Mouse (Mus musculus) heart, adult 8-10 months (tissue): ENCODE measurements around the gene Ctbp2. TPM values are rescaled to one million over a fixed set of nuclear protein-coding genes. Genes with fewer than 3 reads are reported as not detected.

Experiments
- DNase-seq: peaks from one replicate; pipeline ENCODE4 v3.0.0; 2022; ENCODE audit warnings: low spot score
- total RNA-seq, 4 experiments: library from RNA; stranded (reverse); gene quantifications; 2 replicates each; pipeline ENCODE4 v1.2.4; 2022

Gene Ctbp2
- total RNA-seq, 4 experiments from 2014 or later: 24.9 to 28.1 (median 27.6) TPM

GRCm38 (mm10) chr7:133041784-133042183 is 82.4 kb downstream of the Ctbp2 start:
- DNase-seq: no peak

- DNase-seq: no peak
These were observed 83.3 kb downstream of the Ctbp2 start for GRCm38 (mm10) chr7:133040688-133041345.

- DNase-seq: no peak
These were observed 84.4 kb downstream of the Ctbp2 start for GRCm38 (mm10) chr7:133039556-133040255.

- DNase-seq: no peak
These were observed 86.5 kb downstream of the Ctbp2 start for GRCm38 (mm10) chr7:133037618-133038017.

- peak; percentile 67 for DNase-seq
These were observed 86.9 kb downstream of the Ctbp2 start for GRCm38 (mm10) chr7:133037217-133037616.

GRCm38 (mm10) chr7:133035901-133036300 is 88.3 kb downstream of the Ctbp2 start:
- no peak for DNase-seq

- peak; percentile 63 for DNase-seq
These were observed 91.5 kb downstream of the Ctbp2 start for GRCm38 (mm10) chr7:133032589-133033203.

- no peak for DNase-seq
These were observed 94.6 kb downstream of the Ctbp2 start for GRCm38 (mm10) chr7:133029496-133030047.

GRCm38 (mm10) chr7:133029004-133029403 is 95.2 kb downstream of the Ctbp2 start:
- DNase-seq: no peak

GRCm38 (mm10) chr7:133027930-133028329 is 96.2 kb downstream of the Ctbp2 start:
- DNase-seq: no peak

- DNase-seq: no peak
These were observed 99.5 kb downstream of the Ctbp2 start for GRCm38 (mm10) chr7:133024694-133025093.

- DNase-seq: peak; percentile 40
These were observed 104.6 kb downstream of the Ctbp2 start for GRCm38 (mm10) chr7:133019481-133020020.

GRCm38 (mm10) chr7:133018961-133019360 is 105.2 kb downstream of the Ctbp2 start:
- no peak for DNase-seq

GRCm38 (mm10) chr7:133015416-133016070 is 108.6 kb downstream of the Ctbp2 start:
- peak; percentile 32 for DNase-seq

- no peak for DNase-seq
These were observed 109.5 kb downstream of the Ctbp2 start for GRCm38 (mm10) chr7:133014631-133015030.

- DNase-seq: no peak
These were observed 110.2 kb downstream of the Ctbp2 start for GRCm38 (mm10) chr7:133013923-133014322.

- no peak for DNase-seq
These were observed 111.4 kb downstream of the Ctbp2 start for GRCm38 (mm10) chr7:133012637-133013366.

- DNase-seq: no peak
These were observed 112.5 kb downstream of the Ctbp2 start for GRCm38 (mm10) chr7:133011611-133012010.

GRCm38 (mm10) chr7:133011191-133011590 is 113.0 kb downstream of the Ctbp2 start:
- DNase-seq: no peak

- DNase-seq: no peak
These were observed 113.7 kb downstream of the Ctbp2 start for GRCm38 (mm10) chr7:133010477-133010876.

- no peak for DNase-seq
These were observed 114.5 kb downstream of the Ctbp2 start for GRCm38 (mm10) chr7:133009676-133010075.
